20 mouse cellular contexts compared by ENCODE assay signal in the genomic region with DNA sequence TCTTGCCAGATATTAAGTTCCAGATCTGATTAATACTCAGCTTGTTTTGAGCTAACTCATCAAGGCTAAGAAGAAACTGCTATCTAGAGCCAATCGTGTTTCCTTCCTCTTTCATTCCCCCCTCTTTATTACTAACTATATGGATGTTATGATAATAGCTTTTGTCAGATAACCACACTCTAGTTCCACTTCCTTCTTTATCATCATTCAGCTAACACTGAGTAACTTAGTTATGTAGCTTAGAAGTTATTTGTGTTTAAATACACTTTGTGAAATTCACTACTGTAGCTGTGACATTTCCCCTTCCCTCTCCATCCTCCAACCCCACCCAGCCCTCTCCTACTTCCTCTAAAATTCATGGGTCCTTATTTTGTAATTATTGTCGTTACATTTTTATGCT.
"Had no signal": no experiment of that assay in that cellular context is flagged by ENCODE, and none has a peak within 500 bp of the region (broad histone marks: within the 10 kb centered on the region; RNA-seq: fewer than 3 reads in every experiment).

No protein-coding gene starts in this region.

- H3K9me3 ChIP-seq: limb, embryonic 10.5 days; limb, embryonic 13.5 days; liver, embryonic 12.5 days; liver, embryonic 15.5 days; midbrain, embryonic 12.5 days; midbrain, embryonic 15.5 days; stomach, embryonic 15.5 days had no signal

- H3K9ac ChIP-seq: limb, embryonic 13.5 days; liver, embryonic 12.5 days; liver, embryonic 15.5 days; midbrain, embryonic 12.5 days; midbrain, embryonic 15.5 days; neural tube, embryonic 13.5 days; stomach, embryonic 15.5 days had no signal

- H3K27ac ChIP-seq: kidney, postnatal 0 days; layer of hippocampus, adult 2 months; left cerebral cortex, adult 2 months; limb, embryonic 10.5 days; limb, embryonic 13.5 days; liver, embryonic 12.5 days; liver, embryonic 15.5 days; midbrain, embryonic 12.5 days; midbrain, embryonic 15.5 days; neural tube, embryonic 13.5 days; stomach, embryonic 15.5 days had no signal

- H3K4me2 ChIP-seq: limb, embryonic 13.5 days; liver, embryonic 12.5 days; liver, embryonic 15.5 days; midbrain, embryonic 12.5 days; midbrain, embryonic 15.5 days; neural tube, embryonic 13.5 days; stomach, embryonic 15.5 days had no signal

- DNase-seq: kidney, adult 2 months; kidney, postnatal 25 days; layer of hippocampus, adult 9-11 months; layer of hippocampus, postnatal 36 days; liver; lung, adult 2 months; thymus, postnatal 25 days had no signal

- H3K27me3 ChIP-seq: liver, embryonic 12.5 days; liver, embryonic 15.5 days; midbrain, embryonic 12.5 days; midbrain, embryonic 15.5 days; stomach, embryonic 15.5 days had no signal

- ATAC-seq: intestine, postnatal 0 days; liver, embryonic 12.5 days; midbrain, embryonic 15.5 days had no signal

- H3K4me3 ChIP-seq: layer of hippocampus, adult 2 months; left cerebral cortex, adult 2 months; limb, embryonic 10.5 days; limb, embryonic 13.5 days; liver, embryonic 12.5 days; liver, embryonic 15.5 days; midbrain, embryonic 12.5 days; midbrain, embryonic 15.5 days; myocyte; neural tube, embryonic 13.5 days; stomach, embryonic 15.5 days had no signal

- H3K36me3 ChIP-seq: limb, embryonic 10.5 days; limb, embryonic 13.5 days; liver, embryonic 12.5 days; liver, embryonic 15.5 days; midbrain, embryonic 12.5 days; midbrain, embryonic 15.5 days; neural tube, embryonic 13.5 days; stomach, embryonic 15.5 days had no signal

- H3K4me1 ChIP-seq: limb, embryonic 10.5 days; liver, embryonic 12.5 days; liver, embryonic 15.5 days; midbrain, embryonic 15.5 days; neural tube, embryonic 13.5 days; stomach, embryonic 15.5 days had no signal
